Mouse (Mus musculus) liver, embryonic 13.5 days (tissue): ENCODE results near the gene Zbp1. TPM values are rescaled to one million over a fixed set of nuclear protein-coding genes. Genes with fewer than 3 reads are reported as not detected.

ENCODE experiments used
- ATAC-seq: fragments of 200-750 bp; cut with Nextera tagmentation; 2 replicates; pipeline ENCODE4 v1.8.0; 2017; ENCODE audit warnings: low read depth, mild to moderate bottlenecking, moderate number of reproducible peaks, moderate library complexity
- DNase-seq: peaks from one replicate; pipeline ENCODE4 v3.0.0; 2022
- H3K27ac ChIP-seq: fragments of 300-500 bp; sonication (generic); 2 replicates; pipeline ENCODE4 v1.5.1; 2015; ENCODE audit warnings: moderate library complexity, mild to moderate bottlenecking, inconsistent platforms
- H3K27me3 ChIP-seq: fragments of 300-500 bp; sonication (generic); 2 replicates; pipeline ENCODE4 v1.6.1; 2015; ENCODE audit warnings: mild to moderate bottlenecking, inconsistent platforms
- H3K36me3 ChIP-seq: fragments of 300-500 bp; sonication (generic); 2 replicates; pipeline ENCODE4 v1.6.1; 2015; ENCODE audit warnings: mild to moderate bottlenecking, inconsistent platforms
- H3K4me1 ChIP-seq: fragments of 300-500 bp; sonication (generic); replicated peaks from 2 replicates; pipeline ENCODE4 v1.6.1; 2015; ENCODE audit warnings: inconsistent platforms
- H3K4me2 ChIP-seq: fragments of 300-500 bp; sonication (generic); 2 replicates; pipeline ENCODE4 v1.6.1; 2015; ENCODE audit warnings: inconsistent platforms, mild to moderate bottlenecking, moderate library complexity
- H3K4me3 ChIP-seq: fragments of 300-500 bp; sonication (generic); replicated peaks from 2 replicates; pipeline ENCODE4 v1.5.1; 2015; ENCODE audit warnings: mild to moderate bottlenecking, inconsistent platforms
- H3K9ac ChIP-seq: fragments of 300-500 bp; sonication (generic); 2 replicates; pipeline ENCODE4 v1.6.1; 2015; ENCODE audit warnings: mild to moderate bottlenecking, inconsistent platforms
- H3K9me3 ChIP-seq: fragments of 300-500 bp; sonication (generic); replicated peaks from 2 replicates; pipeline ENCODE4 v1.6.1; 2016; ENCODE audit warnings: inconsistent platforms
- WGBS: fragments of 180-500 bp; shearing (Covaris S2); methylation state at CpG from one replicate; pipeline ENCODE4 v1.1.7; 2015; ENCODE audit not compliant: insufficient replicate concordance; 5-methylcytosine and 5-hydroxymethylcytosine counted together
- polyA plus RNA-seq: library from polyadenylated mRNA; unstranded; fragments of >200 nt; fragmentation: Nextera tagmentation; extraction: Ambion mirVana; gene quantifications from 2 replicates; pipeline ENCODE4 v1.2.1, GENCODE M21; 2015

Zbp1 gene
- polyA plus RNA-seq, 1 experiment from 2014 or later = 0.73 TPM

DNA sequence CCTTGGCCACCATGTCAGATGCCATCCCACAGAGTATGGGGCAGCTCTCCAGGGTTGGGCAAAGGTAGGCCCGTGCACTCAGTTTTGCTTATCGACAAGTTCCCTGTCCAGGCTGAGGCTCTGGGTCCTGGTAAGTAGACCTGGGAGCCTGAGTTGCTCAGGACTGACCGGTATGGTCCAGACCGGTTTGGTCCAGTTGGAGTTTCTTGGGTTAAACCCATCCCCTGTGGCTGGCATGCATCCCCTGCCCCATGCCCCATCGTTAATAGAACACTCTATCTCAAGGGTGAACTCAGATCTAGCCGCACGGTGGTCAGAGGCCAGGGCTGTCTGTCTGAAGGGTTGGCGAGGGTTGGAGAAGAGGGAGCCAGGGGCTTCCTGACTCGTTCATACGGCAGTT, 53.8 kb downstream of the Zbp1 start:
- Histone ChIP-seq H3K4me1 (no peaks in the 10 kb centered on the region; the same call in 1 of the 2 replicates), H3K27ac (no peak overlapping the region), H3K4me3 (no peak overlapping the region), H3K36me3 (no peaks in the 10 kb centered on the region), H3K4me2 (no peak overlapping the region), H3K9me3 (no peaks in the 10 kb centered on the region), H3K27me3 (peaks cover 18% of the 10 kb centered on the region), H3K9ac (no peak overlapping the region)
- no peak for ATAC-seq
- no peak for DNase-seq
- 68% methylated on average over 10 of the region's 10 CpGs for WGBS

DNA sequence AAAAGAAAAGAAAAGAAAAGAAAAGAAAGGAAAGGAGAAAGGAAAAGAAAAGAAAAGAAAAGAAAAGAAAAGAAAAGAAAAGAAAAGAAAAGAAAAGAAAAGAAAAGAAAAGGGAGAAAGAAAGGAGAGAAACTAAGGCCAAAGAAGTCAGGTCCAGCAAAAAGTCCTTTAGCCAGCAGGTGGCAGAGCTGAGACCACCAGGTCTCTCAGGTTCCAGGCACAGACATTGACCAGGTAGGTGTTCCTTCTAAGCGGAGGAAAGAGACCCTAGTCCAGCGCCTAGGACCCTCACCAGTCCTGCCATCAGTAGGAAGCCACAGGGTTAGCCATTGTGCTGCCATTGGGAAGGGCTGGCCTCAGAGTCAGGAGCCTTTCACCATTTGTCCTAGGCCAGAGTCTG, 54.4 kb downstream of the Zbp1 start:
- ATAC-seq (no peak), DNase-seq (no peak)
- Histone ChIP-seq H3K36me3 (no peaks in the 10 kb centered on the region), H3K9me3 (no peaks in the 10 kb centered on the region), H3K4me2 (no peak overlapping the region), H3K9ac (no peak overlapping the region), H3K27ac (no peak overlapping the region), H3K4me3 (no peak overlapping the region), H3K4me1 (no peaks in the 10 kb centered on the region), H3K27me3 (peaks cover 14% of the 10 kb centered on the region)
- 26% methylated on average over 2 of the region's 2 CpGs for WGBS

DNA sequence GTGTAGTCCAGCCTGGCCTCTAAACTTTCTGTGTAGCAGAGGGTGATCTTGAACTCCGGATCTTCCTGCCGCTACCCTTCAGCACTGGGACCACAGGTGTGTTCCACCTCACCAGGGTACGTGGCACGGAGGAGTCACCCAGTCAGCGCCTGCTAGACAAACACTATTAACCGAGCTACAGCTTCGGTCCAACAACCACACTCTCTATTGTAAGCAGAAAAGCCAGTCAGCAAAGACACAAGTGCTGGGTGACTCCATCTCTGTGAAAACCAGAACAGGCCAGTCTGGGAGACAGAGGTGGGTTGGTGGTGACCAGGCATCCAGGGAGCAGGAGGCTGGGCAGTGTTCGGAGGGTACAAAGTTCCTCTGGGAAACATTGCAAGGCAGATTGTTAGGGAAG, 55.3 kb downstream of the Zbp1 start:
- Histone ChIP-seq H3K27me3 (peaks cover 10% of the 10 kb centered on the region), H3K36me3 (no peaks in the 10 kb centered on the region), H3K27ac (no peak overlapping the region), H3K9me3 (no peaks in the 10 kb centered on the region), H3K4me3 (no peak overlapping the region), H3K4me1 (no peaks in the 10 kb centered on the region), H3K9ac (no peak overlapping the region), H3K4me2 (no peak overlapping the region)
- ATAC-seq = no peak
- 71% methylated on average over 8 of the region's 8 CpGs for WGBS
- DNase-seq = no peak

- no peak overlapping the region for H3K27ac ChIP-seq
- H3K9ac ChIP-seq = no peak overlapping the region
- no peak overlapping the region for H3K4me2 ChIP-seq
- 44% methylated on average over 24 of the region's 24 CpGs for WGBS
- ATAC-seq (0 out of 2 replicates have a peak, but pooled peaks have one; percentile 23), DNase-seq (peak; percentile 13)
- no peaks in the 10 kb centered on the region for H3K27me3 ChIP-seq
- no peaks in the 10 kb centered on the region for H3K36me3 ChIP-seq
- H3K4me3 ChIP-seq = no peak overlapping the region
- no peaks in the 10 kb centered on the region for H3K4me1 ChIP-seq
- H3K9me3 ChIP-seq = no peaks in the 10 kb centered on the region
Measured at GRCm38 (mm10) chr2:173159354-173160311, 59.1 kb downstream of the Zbp1 start.

DNA sequence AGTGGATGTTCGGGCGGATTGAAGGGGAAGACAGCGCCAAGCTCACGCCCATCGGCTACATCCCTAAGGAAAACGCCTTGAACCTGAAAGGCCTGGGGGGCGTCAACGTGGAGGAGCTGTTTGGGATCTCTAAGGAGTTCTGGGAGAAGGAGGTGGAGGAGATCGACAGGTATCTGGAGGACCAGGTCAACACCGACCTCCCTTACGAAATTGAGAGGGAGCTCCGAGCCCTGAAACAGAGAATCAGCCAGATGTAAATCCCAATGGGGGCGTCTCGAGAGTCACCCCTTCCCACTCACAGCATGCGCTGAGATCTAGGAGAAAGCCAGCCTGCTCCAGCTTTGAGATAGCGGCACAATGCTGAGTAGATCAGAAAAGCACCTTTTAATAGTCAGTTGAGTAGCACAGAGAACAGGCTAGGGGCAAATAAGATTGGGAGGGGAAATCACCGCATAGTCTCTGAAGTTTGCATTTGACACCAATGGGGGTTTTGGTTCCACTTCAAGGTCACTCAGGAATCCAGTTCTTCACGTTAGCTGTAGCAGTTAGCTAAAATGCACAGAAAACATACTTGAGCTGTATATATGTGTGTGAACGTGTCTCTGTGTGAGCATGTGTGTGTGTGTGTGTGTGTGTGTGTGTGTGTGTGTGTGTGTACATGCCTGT, 60.2 kb downstream of the Zbp1 start:
- 73% methylated on average over 19 of the region's 19 CpGs for WGBS
- H3K27ac ChIP-seq = no peak overlapping the region
- H3K4me1 ChIP-seq = 0 out of 2 replicates have a peak, but pooled peaks cover 1% of the 10 kb centered on the region

GRCm38 (mm10) chr2:173157871-173158270, 60.9 kb downstream of the Zbp1 start:
- no peak for ATAC-seq
- Histone ChIP-seq H3K9ac (no peak overlapping the region), H3K27ac (no peak overlapping the region), H3K4me1 (peaks cover 7% of the 10 kb centered on the region; the same call in 1 of the 2 replicates), H3K9me3 (no peaks in the 10 kb centered on the region), H3K4me2 (no peak overlapping the region), H3K27me3 (no peaks in the 10 kb centered on the region), H3K36me3 (no peaks in the 10 kb centered on the region), H3K4me3 (no peak overlapping the region)
- 91% methylated on average over 4 of the region's 4 CpGs for WGBS
- DNase-seq = no peak

More for the DNA sequence above, 60.2 kb downstream of the Zbp1 start:
- H3K9ac ChIP-seq = no peak overlapping the region
- H3K27me3 ChIP-seq = no peaks in the 10 kb centered on the region
- no peaks in the 10 kb centered on the region for H3K36me3 ChIP-seq
- no peaks in the 10 kb centered on the region for H3K9me3 ChIP-seq
- DNase-seq (no peak), ATAC-seq (no peak)
- no peak overlapping the region for H3K4me2 ChIP-seq
- H3K4me3 ChIP-seq = no peak overlapping the region

DNA sequence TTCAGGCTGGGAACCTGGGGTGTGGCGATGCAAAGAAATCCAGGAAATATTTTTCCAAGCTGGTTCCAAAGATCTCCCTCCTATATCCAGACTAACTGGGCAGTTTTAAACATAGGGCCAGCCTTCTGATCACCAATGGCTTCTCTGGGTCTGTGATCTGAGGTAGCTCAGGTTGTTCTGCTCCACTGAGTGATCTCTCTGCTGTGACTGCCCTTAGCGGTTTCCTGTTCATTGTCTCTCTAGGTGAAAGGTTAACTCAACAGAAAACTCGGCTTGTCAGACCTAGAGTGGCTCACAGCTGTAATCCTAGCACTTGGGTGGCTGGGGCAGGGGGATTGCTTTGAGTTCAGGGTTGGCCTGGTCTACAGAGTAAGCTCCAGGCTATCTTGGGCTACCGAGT, 61.3 kb downstream of the Zbp1 start:
- Histone ChIP-seq H3K27ac (no peak overlapping the region), H3K4me3 (no peak overlapping the region), H3K27me3 (no peaks in the 10 kb centered on the region), H3K9ac (no peak overlapping the region), H3K9me3 (no peaks in the 10 kb centered on the region), H3K4me1 (peaks cover 7% of the 10 kb centered on the region; the same call in 1 of the 2 replicates), H3K4me2 (no peak overlapping the region), H3K36me3 (no peaks in the 10 kb centered on the region)
- WGBS = 44% methylated on average over 4 of the region's 4 CpGs
- ATAC-seq = no peak
- DNase-seq = no peak

- DNase-seq (no peak), ATAC-seq (no peak)
- H3K9me3 ChIP-seq = no peaks in the 10 kb centered on the region
- WGBS = 74% methylated on average over 13 of the region's 13 CpGs
- H3K4me2 ChIP-seq = no peak overlapping the region
- H3K36me3 ChIP-seq = no peaks in the 10 kb centered on the region
- H3K4me1 ChIP-seq = peaks cover 7% of the 10 kb centered on the region; the same call in 1 of the 2 replicates
- no peak overlapping the region for H3K9ac ChIP-seq
- H3K27ac ChIP-seq = no peak overlapping the region
- no peaks in the 10 kb centered on the region for H3K27me3 ChIP-seq
- no peak overlapping the region for H3K4me3 ChIP-seq
Measured at GRCm38 (mm10) chr2:173156923-173157322, 61.8 kb downstream of the Zbp1 start.

Other genes starting within 250 kb of the Zbp1 start
- gene Spo11, start 241.2 kb downstream of the Zbp1 start, polyA plus RNA-seq = 0.08 TPM in 1 of 2 replicates, not detected in the other
- 94.5 and 96.8 TPM in 2 replicates for gene Rae1, start 218.8 kb downstream of the Zbp1 start, polyA plus RNA-seq
- 260 and 311 TPM in 2 replicates for gene Rbm38, start 198.4 kb downstream of the Zbp1 start, polyA plus RNA-seq
- 0.02 and 0.05 TPM in 2 replicates for gene Ctcfl, start 99.4 kb downstream of the Zbp1 start, polyA plus RNA-seq
- 0.22 and 0.24 TPM in 2 replicates for gene Pck1, start 65.9 kb downstream of the Zbp1 start, polyA plus RNA-seq
- 0.15 and 0.20 TPM in 2 replicates for gene Pmepa1, start 57.6 kb upstream of the Zbp1 start, polyA plus RNA-seq